Mouse (Mus musculus) CH12.LX (cell line): ENCODE data around the gene Arrb1.

ENCODE experiments used
- CTCF ChIP-seq, 2 experiments: IDR thresholded peaks in 1 of 2; conservative IDR thresholded peaks in 1 of 2; 2 replicates each; pipeline ENCODE4 v1.5.1; 2011 to 2012; ENCODE audit warnings: low read depth in 2 of 2, low read length in 2 of 2, improper control_type of control experiment in 1 of 2, inconsistent platforms in 1 of 2, mild to moderate bottlenecking in 1 of 2, moderate library complexity in 1 of 2
- POLR2A ChIP-seq: IDR thresholded peaks from 2 replicates; pipeline ENCODE4 v1.6.1; 2011; ENCODE audit warnings: low read depth, mild to moderate bottlenecking, improper control_type of control experiment, low read length
- POLR2AphosphoS2 ChIP-seq: IDR thresholded peaks from 2 replicates; pipeline ENCODE4 v1.6.1; 2011; ENCODE audit warnings: low read depth, low read length, improper control_type of control experiment
- UBTF ChIP-seq: IDR thresholded peaks from 2 replicates; pipeline ENCODE4 v1.6.1; 2012; ENCODE audit warnings: low read depth, mild to moderate bottlenecking, inconsistent platforms, low read length, improper control_type of control experiment, moderate library complexity
- USF2 ChIP-seq: conservative IDR thresholded peaks from 2 replicates; pipeline ENCODE4 v1.6.1; 2011; ENCODE audit warnings: low read depth, low read length, improper control_type of control experiment
- ZKSCAN1 ChIP-seq: IDR thresholded peaks from 2 replicates; pipeline ENCODE4 v1.6.1; 2012; ENCODE audit warnings: low read depth, inconsistent platforms, low read length, improper control_type of control experiment, borderline replicate concordance

GRCm38 (mm10) chr7:99501148-99501547, 34.1 kb upstream of the Arrb1 start:
- TF ChIP-seq USF2 (no peak), CTCF (conservative IDR thresholded peaks at IDR 0.05 in 1 of 2, IDR thresholded peaks at IDR 0.05 in 1 of 2; ENCODE audit: low read depth in 2 of 2, low read length in 2 of 2) (no peak), POLR2AphosphoS2 (no peak), ZKSCAN1 (no peak), POLR2A (no peak), UBTF (no peak)
